Comparison of ENCODE assay signal across 11 mouse cellular contexts in the genomic region with DNA sequence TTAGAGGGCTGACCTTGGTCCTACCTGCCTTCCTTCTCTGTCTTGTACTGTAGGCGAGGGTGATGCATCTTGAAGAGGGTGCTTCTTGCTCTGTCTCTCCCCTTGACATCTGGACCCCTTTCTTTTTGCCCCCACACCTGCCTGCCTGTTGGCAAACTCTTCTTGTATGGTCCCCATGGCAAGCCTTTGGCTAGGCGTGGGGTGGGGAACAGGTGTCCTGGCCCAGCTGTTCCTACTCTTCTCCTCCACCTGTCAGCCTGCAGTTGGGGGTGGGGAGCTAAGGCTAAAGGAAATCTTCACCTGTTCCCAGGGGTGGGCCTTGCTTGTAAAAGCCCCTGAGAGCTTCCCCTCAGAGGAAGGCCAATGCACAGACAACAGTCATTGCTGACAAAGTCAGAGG. TPM values are rescaled to one million over a fixed set of nuclear protein-coding genes. Genes with fewer than 3 reads are reported as not detected.
A peak's percentile ranks its signal among the peaks of the same experiment; 100 is the strongest.
DNase-seq lines count a peak whose midpoint lies in the region; ATAC-seq and TF ChIP-seq lines count a peak whose summit lies in the region.
"Had no signal": no experiment of that assay in that cellular context is flagged by ENCODE, and none has a peak within 500 bp of the region (broad histone marks: within the 10 kb centered on the region; RNA-seq: fewer than 3 reads in every experiment).

No protein-coding gene starts in this region.

- in situ Hi-C loops in CH12.LX (cut with MboI; ENCODE audit: low pct_ligation_motif_present, low pct_unique_long_range_greater_than_20kb, low sequenced_read_pairs) = no loop called here

- H3K4me3 ChIP-seq in cerebellum, adult 2 months (replicated peaks; ENCODE audit: insufficient read depth, low read depth, low read length) = no peak overlapping the region
- H3K4me3 ChIP-seq in heart, embryonic 15.5 days = 0 out of 2 replicates have a peak overlapping the region, but pooled peaks have one; percentile 96
- H3K4me3 ChIP-seq in CH12.LX (replicated peaks in 1 of 3; ENCODE audit: low read depth in 2 of 3, low read length in 2 of 3, poor library complexity in 1 of 3) = no peak overlapping the region
- peak overlapping the region; percentile 98 for H3K4me3 ChIP-seq in myocyte
- H3K4me3 ChIP-seq in neural tube, embryonic 15.5 days (replicated peaks) = no peak overlapping the region
- H3K4me3 ChIP-seq: limb, embryonic 15.5 days had no signal

- ATAC-seq in heart, embryonic 15.5 days (replicated peaks; ENCODE audit: insufficient number of reproducible peaks, insufficient read depth, low FRiP score, low read depth) = no peak
- ATAC-seq in neural tube, embryonic 15.5 days (ENCODE audit: low FRiP score) = no peak
- ATAC-seq: inflammation-experienced regulatory T-cells, adult 6 months had no signal

- no peaks in the 10 kb centered on the region for H3K36me3 ChIP-seq in heart, embryonic 15.5 days
- H3K36me3 ChIP-seq in CH12.LX (replicated peaks in 1 of 2; ENCODE audit: control insufficient read depth in 1 of 2, insufficient read depth in 1 of 2, low read length in 1 of 2) = peaks cover 2 to 32% of the 10 kb centered on the region in 2 experiments
- no peaks in the 10 kb centered on the region for H3K36me3 ChIP-seq in myocyte (ENCODE audit: control insufficient read depth, insufficient read depth)
- H3K36me3 ChIP-seq in neural tube, embryonic 15.5 days = no peaks in the 10 kb centered on the region

- dilution Hi-C loops in CH12.LX (cut with MboI; ENCODE audit: extremely low pct_ligation_motif_present, extremely low pct_unique_long_range_greater_than_20kb, low sequenced_read_pairs) = no loop called here

- H3K9ac ChIP-seq in heart, embryonic 15.5 days = 0 out of 2 replicates have a peak overlapping the region, but pooled peaks have one; percentile 31
- peak overlapping the region; percentile 51; the same call in 1 of the 2 replicates for H3K9ac ChIP-seq in CH12.LX (ENCODE audit: insufficient read depth, low read depth)
- H3K9ac ChIP-seq in neural tube, embryonic 15.5 days (replicated peaks) = no peak overlapping the region
- H3K9ac ChIP-seq: limb, embryonic 15.5 days had no signal

- TF ChIP-seq EP300 in CH12.LX (IDR thresholded peaks at IDR 0.05; ENCODE audit: low read length) = no peak

- no peaks in the 10 kb centered on the region for H3K9me3 ChIP-seq in heart, embryonic 15.5 days (replicated peaks)
- no peaks in the 10 kb centered on the region for H3K9me3 ChIP-seq in CH12.LX (replicated peaks; ENCODE audit: low read length)
- H3K9me3 ChIP-seq in neural tube, embryonic 15.5 days (replicated peaks) = no peaks in the 10 kb centered on the region
- H3K9me3 ChIP-seq: limb, embryonic 15.5 days had no signal

- H3K4me1 ChIP-seq in cerebellum, adult 2 months (ENCODE audit: control insufficient read depth, insufficient read depth, low read length) = peaks cover 63% of the 10 kb centered on the region
- peaks cover 90% of the 10 kb centered on the region for H3K4me1 ChIP-seq in heart, embryonic 15.5 days (replicated peaks)
- H3K4me1 ChIP-seq in CH12.LX (ENCODE audit: control insufficient read depth in 1 of 2, insufficient read depth in 2 of 2) = peaks cover 49 to 72% of the 10 kb centered on the region in 2 experiments
- peaks cover 93% of the 10 kb centered on the region for H3K4me1 ChIP-seq in neural tube, embryonic 15.5 days

- no peak overlapping the region for H3ac ChIP-seq in myocyte (ENCODE audit: control insufficient read depth, insufficient read length)

- no peak for TF ChIP-seq POLR2A in cerebellum, adult 2 months (IDR thresholded peaks at IDR 0.05; ENCODE audit: borderline replicate concordance, insufficient read depth, low read length)
- no peak for TF ChIP-seq POLR2A in CH12.LX (IDR thresholded peaks at IDR 0.05; ENCODE audit: low read depth, low read length)
- TF ChIP-seq POLR2A in myocyte (IDR thresholded peaks at IDR 0.05; ENCODE audit: insufficient read length, low read depth) = no peak

- DNase-seq in cerebellum, adult 2 months = peak; percentile 27 to 28
- DNase-seq in cerebellum, adult 9-10 months = no peak
- no peak for DNase-seq in heart, adult 9 months (ENCODE audit: low spot score in 2 of 2)
- no peak for DNase-seq in CH12.LX (ENCODE audit: extremely low read depth)
- DNase-seq in lung, adult 18-20 months = no peak
- DNase-seq: kidney, postnatal 36 days had no signal

- TF ChIP-seq CTCF in cerebellum, adult 2 months (IDR thresholded peaks at IDR 0.05; ENCODE audit: borderline replicate concordance, insufficient read depth, low read depth, low read length) = no peak
- TF ChIP-seq CTCF in CH12.LX (conservative IDR thresholded peaks at IDR 0.05 in 1 of 2, IDR thresholded peaks at IDR 0.05 in 1 of 2; ENCODE audit: low read depth in 2 of 2, low read length in 2 of 2) = no peak

- no peaks in the 10 kb centered on the region for H3K27me3 ChIP-seq in cerebellum, adult 2 months (ENCODE audit: control insufficient read depth, insufficient read depth, low read length)
- H3K27me3 ChIP-seq in heart, embryonic 15.5 days = no peaks in the 10 kb centered on the region
- no peaks in the 10 kb centered on the region for H3K27me3 ChIP-seq in CH12.LX (replicated peaks)
- no peaks in the 10 kb centered on the region for H3K27me3 ChIP-seq in myocyte (ENCODE audit: control insufficient read depth, insufficient read depth, insufficient read length)
- no peaks in the 10 kb centered on the region for H3K27me3 ChIP-seq in neural tube, embryonic 15.5 days (replicated peaks)
- H3K27me3 ChIP-seq: limb, embryonic 15.5 days had no signal

- TF ChIP-seq RAD21 in CH12.LX (IDR thresholded peaks at IDR 0.05; ENCODE audit: low read depth, low read length) = no peak

- H3K27ac ChIP-seq in cerebellum, adult 2 months (ENCODE audit: insufficient read depth, low read length) = peak overlapping the region; percentile 41; the same call in 1 of the 2 replicates
- peak overlapping the region; percentile 100 for H3K27ac ChIP-seq in heart, embryonic 15.5 days
- peak overlapping the region; percentile 97 for H3K27ac ChIP-seq in CH12.LX (ENCODE audit: insufficient read depth, low read depth)
- no peak overlapping the region for H3K27ac ChIP-seq in neural tube, embryonic 15.5 days (replicated peaks)

- H3K79me2 ChIP-seq in CH12.LX (replicated peaks; ENCODE audit: control insufficient read depth, extremely low read depth, insufficient read depth, poor library complexity, severe bottlenecking) = peaks cover 94% of the 10 kb centered on the region
- peaks cover 97% of the 10 kb centered on the region for H3K79me2 ChIP-seq in myocyte (ENCODE audit: control insufficient read depth, insufficient read depth)

- 31% methylated on average over 2 of the region's 2 CpGs for WGBS in cerebellum, adult 2 months
- WGBS in heart, embryonic 15.5 days = 60% methylated on average over 2 of the region's 2 CpGs
- 82% methylated on average over 2 of the region's 2 CpGs for WGBS in neural tube, embryonic 15.5 days

- peak overlapping the region; percentile 88; the same call in 1 of the 2 replicates for H3K4me2 ChIP-seq in heart, embryonic 15.5 days
- H3K4me2 ChIP-seq in CH12.LX (ENCODE audit: insufficient read depth, low read depth, poor library complexity, severe bottlenecking) (peak overlapping the region; percentile 99), myocyte (ENCODE audit: low read depth) (peak overlapping the region; percentile 100)
- H3K4me2 ChIP-seq in neural tube, embryonic 15.5 days = no peak overlapping the region
- H3K4me2 ChIP-seq: limb, embryonic 15.5 days had no signal

TF ChIP-seq in CH12.LX, 34 proteins besides CTCF, POLR2A, EP300 and RAD21:
- TF ChIP-seq ELF1 (IDR thresholded peaks at IDR 0.05; ENCODE audit: low read depth, low read length) (no peak), TCF12 (IDR thresholded peaks at IDR 0.05; ENCODE audit: low read depth, low read length) (peak; percentile 89), ETS1 (conservative IDR thresholded peaks at IDR 0.05; ENCODE audit: low read depth, low read length) (0 out of 2 replicates have a peak, but pooled peaks have one; percentile 14)

TF ChIP-seq in myocyte, 11 proteins besides CTCF, POLR2A, EP300 and RAD21:
- TF ChIP-seq TCF12 (IDR thresholded peaks at IDR 0.05; ENCODE audit: insufficient read depth, poor library complexity, severe bottlenecking) (peak; percentile 99), TCF3 (IDR thresholded peaks at IDR 0.05; ENCODE audit: insufficient read length, low read depth) (peak; percentile 91), POLR2AphosphoS2 (IDR thresholded peaks at IDR 0.05; ENCODE audit: insufficient read length, low read depth) (no peak), SRF (IDR thresholded peaks at IDR 0.05; ENCODE audit: control insufficient read depth, insufficient read length, low read depth) (no peak), MYOD1 (IDR thresholded peaks at IDR 0.05; ENCODE audit: control insufficient read depth in 1 of 3, insufficient read length in 2 of 3, low read depth in 2 of 3) (peak; percentile 87 to 100 (median 98)), MYOG (IDR thresholded peaks at IDR 0.05; ENCODE audit: control insufficient read depth in 1 of 3, insufficient read depth in 1 of 3, insufficient read length in 2 of 3, low read depth in 2 of 3) (peak; percentile 72 to 99 (median 93)), E2F4 (IDR thresholded peaks at IDR 0.05; ENCODE audit: insufficient read depth) (no peak), USF1 (IDR thresholded peaks at IDR 0.05; ENCODE audit: low read depth) (no peak), REST (IDR thresholded peaks at IDR 0.05; ENCODE audit: insufficient read depth, insufficient read length) (no peak)

RNA-seq across cellular contexts. Expression of a gene that starts 5.3 kb away (rescaled TPM):
- 102 and 116 TPM in 2 replicates for polyA plus RNA-seq in cerebellum, adult 2 months (2012; rRNA removed)
- polyA plus RNA-seq in heart, embryonic 15.5 days (2015; fragmentation: Nextera tagmentation; extraction: Ambion mirVana) = 35.4 and 43.2 TPM in 2 replicates
- 10.9 and 11.0 TPM in 2 replicates for total RNA-seq in CH12.LX (2012; rRNA removed)
- total RNA-seq in CH12.LX (2014; rRNA removed) = 4.3 and 4.8 TPM in 2 replicates
- 51.2 and 75.8 TPM in 2 replicates for polyA plus RNA-seq in CH12.LX (2012; ENCODE audit: insufficient read length, low read depth)
- polyA plus RNA-seq in myocyte (2012; fragmentation: generic; extraction: Trizol) = 121 TPM
- 14.3 and 20.3 TPM in 2 replicates for polyA plus RNA-seq in neural tube, embryonic 15.5 days (2015; fragmentation: Nextera tagmentation; extraction: Ambion mirVana)

Comparison
In these comparisons a context has a peak if more than half of its experiments do, and no peak if none do; other contexts are left out.
1. DNase-seq: peak in cerebellum, adult 2 months (2 of 2); none in cerebellum, adult 9-10 months (single experiment), heart, adult 9 months (0 of 2), CH12.LX (single experiment) and lung, adult 18-20 months (0 of 2).
2. H3K4me3 ChIP-seq: peak in heart, embryonic 15.5 days (single experiment) and myocyte (single experiment); none in cerebellum, adult 2 months (single experiment), CH12.LX (0 of 3) and neural tube, embryonic 15.5 days (single experiment).